Mouse (Mus musculus) ES-Bruce4 (cell line): ENCODE measurements around the gene St3gal3.

ENCODE experiments used
- CTCF ChIP-seq: IDR thresholded peaks from one replicate; pipeline ENCODE4 v1.8.1; 2011; ENCODE audit warnings: low read depth, low read length
- EP300 ChIP-seq: IDR thresholded peaks from 2 replicates; pipeline ENCODE4 v1.6.1; 2011; ENCODE audit warnings: low read depth, low read length; ENCODE audit not compliant: insufficient read depth

GRCm38 (mm10) chr4:118039964-118040363 lies 94.8 kb downstream of the St3gal3 start:
- no peak for TF ChIP-seq EP300
- no peak for TF ChIP-seq CTCF
